Mouse (Mus musculus): ENCODE measurements around the gene Agbl2.

- TF ChIP-seq CTCF (IDR thresholded peaks at IDR 0.05) (peak; percentile 98; the same call in 1 of the 2 replicates), POLR2A (IDR thresholded peaks at IDR 0.05; ENCODE audit: insufficient read depth, low read depth, low read length) (no peak), EP300 (IDR thresholded peaks at IDR 0.05; ENCODE audit: insufficient read depth, low read depth, low read length) (peak; percentile 84)
These were observed 84.0 kb downstream of the Agbl2 start for GRCm38 (mm10) chr2:90866524-90866923.

Data from heart, adult 2 months (tissue).